Mouse (Mus musculus): ENCODE data around the gene Oxct2a. TPM values are rescaled to one million over a fixed set of nuclear protein-coding genes. Genes with fewer than 3 reads are reported as not detected.
"Not testable (repeated sequence)": the region's sequence is repeated elsewhere in the genome, so short reads cannot be mapped to it uniquely, and the experiment has no call there.

The Oxct2a gene
- polyA plus RNA-seq, 1 experiment from 2014 or later, result 0.15 TPM

GRCm38 (mm10) chr4:123340232-123340631 lies 16.8 kb upstream of the Oxct2a start:
- Histone ChIP-seq H3K27me3 (ENCODE audit: control insufficient read depth, insufficient read depth, low read length) (peaks cover 41% of the 10 kb centered on the region), H3K4me3 (replicated peaks; ENCODE audit: low read length) (no peak overlapping the region), H3K9me3 (ENCODE audit: control insufficient read depth, low read length) (no peaks in the 10 kb centered on the region), H3K9ac (no peak overlapping the region), H3K4me1 (replicated peaks; ENCODE audit: control insufficient read depth, insufficient read depth, low read length) (peaks cover 10% of the 10 kb centered on the region; the same call in 1 of the 2 replicates), H3K4me2 (replicated peaks) (no peak overlapping the region), H3K36me3 (replicated peaks; ENCODE audit: control insufficient read depth, insufficient read depth) (no peaks in the 10 kb centered on the region), H3K27ac (no peak overlapping the region)
- ATAC-seq (ENCODE audit: low FRiP score) (no peak), DNase-seq (ENCODE audit: low spot score) (no peak)
- 84% methylated on average over 5 of the region's 5 CpGs for WGBS

- Histone ChIP-seq H3K4me1 (replicated peaks; ENCODE audit: control insufficient read depth, insufficient read depth, low read length) (peaks cover 5% of the 10 kb centered on the region; the same call in 1 of the 2 replicates), H3K4me3 (replicated peaks; ENCODE audit: low read length) (no peak overlapping the region), H3K36me3 (replicated peaks; ENCODE audit: control insufficient read depth, insufficient read depth) (no peaks in the 10 kb centered on the region), H3K27ac (no peak overlapping the region), H3K9ac (no peak overlapping the region), H3K4me2 (replicated peaks) (no peak overlapping the region), H3K27me3 (ENCODE audit: control insufficient read depth, insufficient read depth, low read length) (peaks cover 23% of the 10 kb centered on the region), H3K9me3 (ENCODE audit: control insufficient read depth, low read length) (no peaks in the 10 kb centered on the region)
- ATAC-seq (ENCODE audit: low FRiP score) (no peak), DNase-seq (ENCODE audit: low spot score) (no peak)
- WGBS, result 80% methylated on average over 4 of the region's 4 CpGs
These were observed 14.3 kb upstream of the Oxct2a start for GRCm38 (mm10) chr4:123337693-123338092.

GRCm38 (mm10) chr4:123335796-123336585 lies 12.6 kb upstream of the Oxct2a start:
- Histone ChIP-seq H3K4me3 (replicated peaks; ENCODE audit: low read length) (no peak overlapping the region), H3K36me3 (replicated peaks; ENCODE audit: control insufficient read depth, insufficient read depth) (no peaks in the 10 kb centered on the region), H3K4me2 (replicated peaks) (no peak overlapping the region), H3K27me3 (ENCODE audit: control insufficient read depth, insufficient read depth, low read length) (peaks cover 6% of the 10 kb centered on the region), H3K27ac (no peak overlapping the region), H3K4me1 (replicated peaks; ENCODE audit: control insufficient read depth, insufficient read depth, low read length) (no peaks in the 10 kb centered on the region), H3K9ac (no peak overlapping the region), H3K9me3 (ENCODE audit: control insufficient read depth, low read length) (no peaks in the 10 kb centered on the region)
- 69% methylated on average over 14 of the region's 14 CpGs for WGBS
- no peak for ATAC-seq (ENCODE audit: low FRiP score)
- DNase-seq (ENCODE audit: low spot score), result no peak

- ATAC-seq (ENCODE audit: low FRiP score); H3K9ac ChIP-seq; H3K4me1 ChIP-seq (replicated peaks; ENCODE audit: control insufficient read depth, insufficient read depth, low read length); H3K4me3 ChIP-seq (replicated peaks; ENCODE audit: low read length); H3K36me3 ChIP-seq (replicated peaks; ENCODE audit: control insufficient read depth, insufficient read depth); H3K4me2 ChIP-seq (replicated peaks); H3K27me3 ChIP-seq (ENCODE audit: control insufficient read depth, insufficient read depth, low read length); H3K9me3 ChIP-seq (ENCODE audit: control insufficient read depth, low read length); H3K27ac ChIP-seq; DNase-seq (ENCODE audit: low spot score): not testable (repeated sequence)
- 81% methylated on average over 10 of the region's 10 CpGs for WGBS
These were observed 11.8 kb upstream of the Oxct2a start for GRCm38 (mm10) chr4:123335244-123335643.

- Histone ChIP-seq H3K27me3 (ENCODE audit: control insufficient read depth, insufficient read depth, low read length) (no peaks in the 10 kb centered on the region), H3K9ac (no peak overlapping the region), H3K27ac (no peak overlapping the region), H3K9me3 (ENCODE audit: control insufficient read depth, low read length) (no peaks in the 10 kb centered on the region), H3K4me3 (replicated peaks; ENCODE audit: low read length) (no peak overlapping the region), H3K36me3 (replicated peaks; ENCODE audit: control insufficient read depth, insufficient read depth) (no peaks in the 10 kb centered on the region), H3K4me1 (replicated peaks; ENCODE audit: control insufficient read depth, insufficient read depth, low read length) (no peaks in the 10 kb centered on the region), H3K4me2 (replicated peaks) (no peak overlapping the region)
- ATAC-seq (ENCODE audit: low FRiP score) (no peak), DNase-seq (ENCODE audit: low spot score) (no peak)
- WGBS, result 74% methylated on average over 3 of the region's 3 CpGs
These were observed 10.7 kb upstream of the Oxct2a start for GRCm38 (mm10) chr4:123334177-123334576.

- H3K9me3 ChIP-seq (ENCODE audit: control insufficient read depth, low read length), result no peaks in the 10 kb centered on the region
- H3K4me3 ChIP-seq (replicated peaks; ENCODE audit: low read length), result no peak overlapping the region
- no peak overlapping the region for H3K27ac ChIP-seq
- WGBS, result 95% methylated on average over 4 of the region's 4 CpGs
- H3K36me3 ChIP-seq (replicated peaks; ENCODE audit: control insufficient read depth, insufficient read depth), result no peaks in the 10 kb centered on the region
- no peak overlapping the region for H3K4me2 ChIP-seq (replicated peaks)
- H3K27me3 ChIP-seq (ENCODE audit: control insufficient read depth, insufficient read depth, low read length), result no peaks in the 10 kb centered on the region
- no peak overlapping the region for H3K9ac ChIP-seq
- H3K4me1 ChIP-seq (replicated peaks; ENCODE audit: control insufficient read depth, insufficient read depth, low read length), result no peaks in the 10 kb centered on the region
- DNase-seq (ENCODE audit: low spot score), result no peak
- no peak for ATAC-seq (ENCODE audit: low FRiP score)
These were observed 9.7 kb upstream of the Oxct2a start for GRCm38 (mm10) chr4:123333151-123333550.

- H3K27me3 ChIP-seq (ENCODE audit: control insufficient read depth, insufficient read depth, low read length); DNase-seq (ENCODE audit: low spot score); ATAC-seq (ENCODE audit: low FRiP score); H3K9ac ChIP-seq; H3K4me1 ChIP-seq (replicated peaks; ENCODE audit: control insufficient read depth, insufficient read depth, low read length); H3K27ac ChIP-seq; H3K4me3 ChIP-seq (replicated peaks; ENCODE audit: low read length); H3K4me2 ChIP-seq (replicated peaks); H3K9me3 ChIP-seq (ENCODE audit: control insufficient read depth, low read length); H3K36me3 ChIP-seq (replicated peaks; ENCODE audit: control insufficient read depth, insufficient read depth): not testable (repeated sequence)
- 69% methylated on average over 1 of the region's 1 CpGs for WGBS
These were observed 8.5 kb upstream of the Oxct2a start for GRCm38 (mm10) chr4:123331961-123332360.

- no peak for ATAC-seq (ENCODE audit: low FRiP score)
- H3K36me3 ChIP-seq (replicated peaks; ENCODE audit: control insufficient read depth, insufficient read depth), result no peaks in the 10 kb centered on the region
- H3K9me3 ChIP-seq (ENCODE audit: control insufficient read depth, low read length), result no peaks in the 10 kb centered on the region
- no peak overlapping the region for H3K4me3 ChIP-seq (replicated peaks; ENCODE audit: low read length)
- no peaks in the 10 kb centered on the region for H3K4me1 ChIP-seq (replicated peaks; ENCODE audit: control insufficient read depth, insufficient read depth, low read length)
- no peak overlapping the region for H3K9ac ChIP-seq
- no peak overlapping the region for H3K27ac ChIP-seq
- DNase-seq (ENCODE audit: low spot score), result no peak
- H3K4me2 ChIP-seq (replicated peaks), result no peak overlapping the region
- WGBS, result 68% methylated on average over 5 of the region's 5 CpGs
- no peaks in the 10 kb centered on the region for H3K27me3 ChIP-seq (ENCODE audit: control insufficient read depth, insufficient read depth, low read length)
These were observed 7.9 kb upstream of the Oxct2a start for GRCm38 (mm10) chr4:123331326-123331725.

GRCm38 (mm10) chr4:123328946-123329345 lies 5.5 kb upstream of the Oxct2a start:
- WGBS, result 71% methylated on average over 6 of the region's 6 CpGs
- no peak overlapping the region for H3K4me2 ChIP-seq (replicated peaks)
- ATAC-seq (ENCODE audit: low FRiP score) (no peak), DNase-seq (ENCODE audit: low spot score) (no peak)
- no peaks in the 10 kb centered on the region for H3K27me3 ChIP-seq (ENCODE audit: control insufficient read depth, insufficient read depth, low read length)
- no peaks in the 10 kb centered on the region for H3K4me1 ChIP-seq (replicated peaks; ENCODE audit: control insufficient read depth, insufficient read depth, low read length)
- no peaks in the 10 kb centered on the region for H3K9me3 ChIP-seq (ENCODE audit: control insufficient read depth, low read length)
- H3K4me3 ChIP-seq (replicated peaks; ENCODE audit: low read length), result no peak overlapping the region
- no peaks in the 10 kb centered on the region for H3K36me3 ChIP-seq (replicated peaks; ENCODE audit: control insufficient read depth, insufficient read depth)
- H3K27ac ChIP-seq, result no peak overlapping the region
- H3K9ac ChIP-seq, result no peak overlapping the region

Measured in hindbrain, embryonic 14.5 days (tissue).